ENCODE assay signal across 9 mouse cellular contexts in the genomic region with DNA sequence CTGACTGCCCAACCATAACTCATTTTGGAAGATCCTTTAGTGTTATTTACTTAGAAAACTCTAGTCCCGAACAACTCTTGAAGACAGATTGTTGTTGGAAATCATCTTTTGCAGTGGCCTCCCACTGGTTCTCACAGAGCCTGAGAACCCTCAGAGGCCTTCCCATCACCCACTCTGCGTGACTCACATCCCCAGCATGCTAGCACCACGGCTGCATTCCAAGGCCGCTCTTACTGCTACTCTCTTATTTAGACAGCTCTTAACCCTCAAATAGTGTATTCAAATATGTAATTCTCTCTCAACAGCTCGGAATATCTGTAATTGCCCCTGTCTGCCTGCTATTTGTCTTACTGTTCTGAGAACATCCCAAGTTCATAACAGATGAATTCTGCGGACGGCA. TPM values are rescaled to one million over a fixed set of nuclear protein-coding genes. Genes with fewer than 3 reads are reported as not detected.
DNase-seq lines count a peak whose midpoint lies in the region; ATAC-seq and TF ChIP-seq lines count a peak whose summit lies in the region.
"Had no signal": no experiment of that assay in that cellular context is flagged by ENCODE, and none has a peak within 500 bp of the region (broad histone marks: within the 10 kb centered on the region; RNA-seq: fewer than 3 reads in every experiment).

No protein-coding gene starts in this region.

- peak; percentile 50 for DNase-seq in kidney, adult 2 months
- peak; percentile 45 for DNase-seq in adipocyte (ENCODE audit: low spot score)
- DNase-seq in frontal cortex, postnatal 25 days (ENCODE audit: low spot score in 2 of 2) = peak; percentile 8 to 22
- DNase-seq in lung, postnatal 14 days = peak; percentile 50
- no peak for DNase-seq in hindbrain, embryonic 14.5 days (ENCODE audit: low spot score)
- DNase-seq: liver had no signal

- peak overlapping the region; percentile 59; the same call in 1 of the 2 replicates for H3K27ac ChIP-seq in kidney, adult 2 months (ENCODE audit: insufficient read depth, low read depth, low read length)
- no peak overlapping the region for H3K27ac ChIP-seq in kidney, embryonic 14.5 days (ENCODE audit: low read depth, low read length)
- H3K27ac ChIP-seq in hindbrain, embryonic 14.5 days = no peak overlapping the region
- H3K27ac ChIP-seq in hindbrain, embryonic 13.5 days = no peak overlapping the region

- no peak for TF ChIP-seq CTCF in kidney, adult 2 months (conservative IDR thresholded peaks at IDR 0.05; ENCODE audit: insufficient read depth, insufficient read length, low read depth, low read length)

- H3K4me1 ChIP-seq in kidney, adult 2 months (ENCODE audit: control insufficient read depth, insufficient read depth, low read length) = peaks cover 7% of the 10 kb centered on the region
- H3K4me1 ChIP-seq in kidney, embryonic 14.5 days (ENCODE audit: control insufficient read depth, insufficient read depth, low read length) = peaks cover 7% of the 10 kb centered on the region; the same call in 1 of the 2 replicates
- no peaks in the 10 kb centered on the region for H3K4me1 ChIP-seq in hindbrain, embryonic 14.5 days (replicated peaks; ENCODE audit: control insufficient read depth, insufficient read depth, low read length)
- H3K4me1 ChIP-seq in hindbrain, embryonic 13.5 days (replicated peaks) = no peaks in the 10 kb centered on the region

- H3K36me3 ChIP-seq in kidney, adult 2 months (ENCODE audit: control insufficient read depth, insufficient read depth, low read length) = no peaks in the 10 kb centered on the region
- no peaks in the 10 kb centered on the region for H3K36me3 ChIP-seq in kidney, embryonic 14.5 days (ENCODE audit: control insufficient read depth, insufficient read depth, low read length)
- no peaks in the 10 kb centered on the region for H3K36me3 ChIP-seq in hindbrain, embryonic 14.5 days (replicated peaks; ENCODE audit: control insufficient read depth, insufficient read depth)
- H3K36me3 ChIP-seq in hindbrain, embryonic 13.5 days = no peaks in the 10 kb centered on the region

- WGBS in kidney, adult 2 months = 63% methylated on average over 7 of the region's 7 CpGs
- WGBS in kidney, embryonic 14.5 days = 62% methylated on average over 7 of the region's 7 CpGs
- WGBS in hindbrain, embryonic 14.5 days = 74% methylated on average over 7 of the region's 7 CpGs
- WGBS in hindbrain, embryonic 13.5 days = 78% methylated on average over 7 of the region's 7 CpGs

- H3K9me3 ChIP-seq in kidney, embryonic 14.5 days (ENCODE audit: control insufficient read depth, low read length) = no peaks in the 10 kb centered on the region
- H3K9me3 ChIP-seq in hindbrain, embryonic 14.5 days (ENCODE audit: control insufficient read depth, low read length) = no peaks in the 10 kb centered on the region
- no peaks in the 10 kb centered on the region for H3K9me3 ChIP-seq in hindbrain, embryonic 13.5 days

- no peaks in the 10 kb centered on the region for H3K27me3 ChIP-seq in kidney, adult 2 months (replicated peaks; ENCODE audit: control insufficient read depth, insufficient read depth, low read length)
- no peaks in the 10 kb centered on the region for H3K27me3 ChIP-seq in kidney, embryonic 14.5 days (ENCODE audit: control insufficient read depth, insufficient read depth, low read length)
- H3K27me3 ChIP-seq in hindbrain, embryonic 14.5 days (ENCODE audit: control insufficient read depth, insufficient read depth, low read length) = no peaks in the 10 kb centered on the region
- H3K27me3 ChIP-seq in hindbrain, embryonic 13.5 days = no peaks in the 10 kb centered on the region

- no peak overlapping the region for H3K9ac ChIP-seq in kidney, embryonic 14.5 days (ENCODE audit: low read depth, low read length)
- H3K9ac ChIP-seq in hindbrain, embryonic 14.5 days = no peak overlapping the region
- H3K9ac ChIP-seq in hindbrain, embryonic 13.5 days = no peak overlapping the region

- no peak overlapping the region for H3K4me2 ChIP-seq in kidney, embryonic 14.5 days (replicated peaks; ENCODE audit: low read depth, low read length)
- H3K4me2 ChIP-seq in hindbrain, embryonic 14.5 days (replicated peaks) = no peak overlapping the region
- no peak overlapping the region for H3K4me2 ChIP-seq in hindbrain, embryonic 13.5 days

- no peak overlapping the region for H3K4me3 ChIP-seq in kidney, adult 2 months (ENCODE audit: insufficient read depth, low read depth, low read length)
- H3K4me3 ChIP-seq in kidney, embryonic 14.5 days (ENCODE audit: low read length) = no peak overlapping the region
- H3K4me3 ChIP-seq in hindbrain, embryonic 14.5 days (replicated peaks; ENCODE audit: low read length) = no peak overlapping the region
- H3K4me3 ChIP-seq in hindbrain, embryonic 13.5 days = no peak overlapping the region

- TF ChIP-seq POLR2A in kidney, adult 2 months (IDR thresholded peaks at IDR 0.05; ENCODE audit: low read depth, low read length) = no peak

- ATAC-seq in kidney, embryonic 14.5 days (ENCODE audit: low FRiP score, low TSS enrichment) = no peak
- no peak for ATAC-seq in hindbrain, embryonic 14.5 days (ENCODE audit: low FRiP score)
- no peak for ATAC-seq in cerebellum, adult (ENCODE audit: insufficient number of reproducible peaks, low FRiP score, low TSS enrichment)
- ATAC-seq in hindbrain, embryonic 13.5 days (ENCODE audit: low FRiP score) = no peak

RNA-seq across cellular contexts. Expression of a gene that starts 2.9 kb away (rescaled TPM):
- 8.5 and 10.3 TPM in 2 replicates for polyA plus RNA-seq in kidney, adult 2 months (2012; rRNA removed)
- polyA plus RNA-seq in kidney, embryonic 14.5 days (2014; fragmentation: Nextera tagmentation; extraction: Ambion mirVana) = 3.0 and 5.9 TPM in 2 replicates
- polyA plus RNA-seq in hindbrain, embryonic 14.5 days (2014; fragmentation: Nextera tagmentation; extraction: Ambion mirVana) = 0.37 and 0.51 TPM in 2 replicates
- polyA plus RNA-seq in hindbrain, embryonic 13.5 days (2015; fragmentation: Nextera tagmentation; extraction: Ambion mirVana) = 0.19 and 0.34 TPM in 2 replicates
